Mouse (Mus musculus): ENCODE data around the gene Olfr720. TPM values are rescaled to one million over a fixed set of nuclear protein-coding genes. Genes with fewer than 3 reads are reported as not detected.

Gene Olfr720
- 0.06 TPM in 1 of 2 replicates, not detected in the other for polyA plus RNA-seq (2015; fragmentation: Nextera tagmentation; extraction: Ambion mirVana)

GRCm38 (mm10) chr14:14186738-14187137 is at the start of gene Olfr720:
Gene Olfr720 (minus strand): TSS chr14:14186838.
- Histone ChIP-seq H3K4me3 (no peak within 1 kb of the TSS), H3K4me1 (no peaks in the 10 kb centered on the region), H3K27ac (no peak within 1 kb of the TSS), H3K4me2 (no peak within 1 kb of the TSS), H3K36me3 (no peaks in the 10 kb centered on the region), H3K9ac (no peak within 1 kb of the TSS), H3K27me3 (no peaks in the 10 kb centered on the region), H3K9me3 (no peaks in the 10 kb centered on the region)
- ATAC-seq (ENCODE audit: insufficient number of reproducible peaks, insufficient read depth, low FRiP score, low TSS enrichment, low read depth) = no peak
- WGBS = 67% methylated on average over 4 of the region's 4 CpGs

Other genes starting within 250 kb of the Olfr720 start
- gene Atxn7, start 225.4 kb downstream of the Olfr720 start, polyA plus RNA-seq (2015; fragmentation: Nextera tagmentation; extraction: Ambion mirVana) = 5.0 and 5.6 TPM in 2 replicates
- gene Thoc7, start 225.0 kb downstream of the Olfr720 start, polyA plus RNA-seq (2015; fragmentation: Nextera tagmentation; extraction: Ambion mirVana) = 200 and 231 TPM in 2 replicates
- gene Psmd6, start 65.9 kb downstream of the Olfr720 start, polyA plus RNA-seq (2015; fragmentation: Nextera tagmentation; extraction: Ambion mirVana) = 254 and 256 TPM in 2 replicates
- not detected in 2 replicates for gene Olfr31, start 136.0 kb upstream of the Olfr720 start, polyA plus RNA-seq (2015; fragmentation: Nextera tagmentation; extraction: Ambion mirVana)
- 3.8 and 4.4 TPM in 2 replicates for gene Il3ra, start 159.4 kb upstream of the Olfr720 start, polyA plus RNA-seq (2015; fragmentation: Nextera tagmentation; extraction: Ambion mirVana)
- 0.18 TPM in 1 of 2 replicates, not detected in the other for gene Olfr721-ps1, start 214.5 kb upstream of the Olfr720 start, polyA plus RNA-seq (2015; fragmentation: Nextera tagmentation; extraction: Ambion mirVana)

Data from embryonic facial prominence, embryonic 13.5 days (tissue).